Mouse (Mus musculus) stomach, embryonic 14.5 days (tissue): ENCODE measurements around the gene Prokr1. TPM values are rescaled to one million over a fixed set of nuclear protein-coding genes. Genes with fewer than 3 reads are reported as not detected.
A peak's percentile ranks its signal among the peaks of the same experiment; 100 is the strongest.

ENCODE experiments used
- ATAC-seq: fragments of 200-750 bp; cut with Nextera tagmentation; 2 replicates; pipeline ENCODE4 v1.8.0; 2017; ENCODE audit warnings: low read depth, moderate TSS enrichment; ENCODE audit not compliant: insufficient number of reproducible peaks, insufficient read depth, low FRiP score
- H3K27ac ChIP-seq: fragments of 300-500 bp; sonication (generic); 2 replicates; pipeline ENCODE4 v1.5.1; 2014; ENCODE audit warnings: mild to moderate bottlenecking, low read length, moderate library complexity, mixed read lengths
- H3K27me3 ChIP-seq: fragments of 300-500 bp; sonication (generic); 2 replicates; pipeline ENCODE4 v1.6.1; 2014; ENCODE audit warnings: low read length, control low read depth, mixed read lengths; ENCODE audit not compliant: control insufficient read depth, insufficient read depth
- H3K36me3 ChIP-seq: fragments of 300-500 bp; sonication (generic); 2 replicates; pipeline ENCODE4 v1.6.1; 2014; ENCODE audit warnings: mild to moderate bottlenecking, control low read depth, low read length, moderate library complexity, mixed read lengths; ENCODE audit not compliant: control insufficient read depth, insufficient read depth
- H3K4me1 ChIP-seq: fragments of 300-500 bp; sonication (generic); 2 replicates; pipeline ENCODE4 v1.6.1; 2014; ENCODE audit warnings: low read length, control low read depth, mixed read lengths; ENCODE audit not compliant: control insufficient read depth, insufficient read depth
- H3K4me2 ChIP-seq: fragments of 300-500 bp; sonication (generic); replicated peaks from 2 replicates; pipeline ENCODE4 v1.6.1; 2014; ENCODE audit warnings: low read depth, low read length, control low read depth
- H3K4me3 ChIP-seq: fragments of 300-500 bp; sonication (generic); 2 replicates; pipeline ENCODE4 v1.5.1; 2014; ENCODE audit warnings: low read depth, low read length, control low read depth
- H3K9ac ChIP-seq: fragments of 300-500 bp; sonication (generic); replicated peaks from 2 replicates; pipeline ENCODE4 v1.6.1; 2014; ENCODE audit warnings: low read depth, mild to moderate bottlenecking, control low read depth, low read length, moderate library complexity, mixed read lengths
- H3K9me3 ChIP-seq: fragments of 300-500 bp; sonication (generic); 2 replicates; pipeline ENCODE4 v1.6.1; 2016; ENCODE audit warnings: low read depth, low read length, control low read depth; ENCODE audit not compliant: control insufficient read depth
- WGBS: fragments of 180-500 bp; shearing (Covaris S2); extraction: QIAGEN DNeasy Blood & Tissue Kit; methylation state at CpG from one replicate; pipeline ENCODE4 v1.1.7; 2014; 5-methylcytosine and 5-hydroxymethylcytosine counted together
- polyA plus RNA-seq: library from polyadenylated mRNA; unstranded; fragments of >200 nt; fragmentation: Nextera tagmentation; extraction: Ambion mirVana; gene quantifications from 2 replicates; pipeline ENCODE4 v1.2.1, GENCODE M21; 2014

Gene Prokr1
- polyA plus RNA-seq, 1 experiment from 2014 or later, result 2.2 TPM

- no peak overlapping the region for H3K9ac ChIP-seq
- WGBS, result 64% methylated on average over 11 of the region's 11 CpGs
- 0 out of 2 replicates have a peak, but pooled peaks cover 2% of the 10 kb centered on the region for H3K4me1 ChIP-seq
- no peak overlapping the region for H3K27ac ChIP-seq
- no peak for ATAC-seq
- H3K27me3 ChIP-seq, result no peaks in the 10 kb centered on the region
- no peaks in the 10 kb centered on the region for H3K36me3 ChIP-seq
- H3K4me3 ChIP-seq, result no peak overlapping the region
- no peaks in the 10 kb centered on the region for H3K9me3 ChIP-seq
- H3K4me2 ChIP-seq, result no peak overlapping the region
Measured at GRCm38 (mm10) chr6:87614794-87615695, 24.5 kb upstream of the Prokr1 start.

DNA sequence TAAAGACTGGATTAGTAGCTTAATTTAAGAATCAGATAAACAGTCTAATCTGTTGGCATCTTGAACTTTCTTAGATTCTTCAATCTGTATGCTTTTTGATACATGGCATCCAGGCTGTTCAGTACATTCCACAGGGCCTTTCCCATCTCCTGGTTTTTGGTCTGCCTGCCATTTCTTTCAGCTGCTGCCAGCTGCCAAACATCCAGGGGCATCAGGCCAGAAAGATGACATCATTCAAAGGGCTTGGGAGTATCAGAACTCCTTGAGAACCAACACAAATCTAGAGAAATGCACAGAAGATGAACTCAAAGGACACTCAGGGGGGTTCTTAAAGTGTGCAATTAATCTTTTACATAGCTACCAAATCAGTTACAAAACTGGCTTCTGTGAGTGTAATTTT, 9.3 kb upstream of the Prokr1 start:
- Histone ChIP-seq H3K9ac (no peak overlapping the region), H3K4me1 (no peaks in the 10 kb centered on the region), H3K9me3 (no peaks in the 10 kb centered on the region), H3K27me3 (no peaks in the 10 kb centered on the region), H3K4me3 (no peak overlapping the region), H3K36me3 (no peaks in the 10 kb centered on the region), H3K4me2 (no peak overlapping the region), H3K27ac (no peak overlapping the region)
- ATAC-seq, result no peak

DNA sequence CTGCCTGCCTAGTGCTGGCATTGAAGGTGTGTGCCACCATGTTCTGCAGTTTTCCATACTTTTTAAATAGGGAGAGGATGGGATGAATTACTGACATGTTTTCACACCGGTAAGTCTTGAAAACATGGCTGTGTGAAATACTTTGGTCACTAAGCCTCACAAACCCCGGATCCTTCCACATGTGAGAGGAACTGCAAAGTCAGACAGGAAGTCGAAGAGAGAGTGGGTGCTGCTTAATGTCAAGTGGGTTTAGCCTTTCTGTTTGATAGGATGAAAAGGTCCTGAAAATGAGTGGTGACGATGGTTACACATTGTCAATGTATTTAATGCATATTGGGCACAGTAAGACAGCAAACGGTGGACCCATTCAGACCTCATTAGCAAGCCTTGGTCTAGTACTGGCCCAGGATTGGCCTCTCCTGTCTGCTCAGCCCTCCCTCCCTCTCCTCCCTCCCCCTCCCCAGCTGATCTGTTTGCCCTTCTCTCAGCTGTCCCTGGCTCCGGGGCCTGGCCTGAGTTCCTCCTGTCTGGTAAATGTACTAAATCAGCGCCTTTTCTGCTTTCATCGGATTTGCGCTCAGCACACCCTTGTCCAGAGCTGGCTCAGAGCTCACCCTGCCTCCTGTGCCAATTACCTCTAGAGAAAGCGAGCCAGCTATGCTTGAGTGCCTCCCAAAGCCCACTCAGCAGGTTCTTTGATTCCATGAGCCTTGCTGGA, 6.7 kb upstream of the Prokr1 start:
- Histone ChIP-seq H3K36me3 (no peaks in the 10 kb centered on the region), H3K27me3 (no peaks in the 10 kb centered on the region), H3K9me3 (no peaks in the 10 kb centered on the region), H3K4me1 (no peaks in the 10 kb centered on the region), H3K9ac (no peak overlapping the region), H3K4me3 (no peak overlapping the region), H3K4me2 (no peak overlapping the region), H3K27ac (no peak overlapping the region)
- 58% methylated on average over 10 of the region's 10 CpGs for WGBS
- 0 out of 2 replicates have a peak, but pooled peaks have one; percentile 37 for ATAC-seq

DNA sequence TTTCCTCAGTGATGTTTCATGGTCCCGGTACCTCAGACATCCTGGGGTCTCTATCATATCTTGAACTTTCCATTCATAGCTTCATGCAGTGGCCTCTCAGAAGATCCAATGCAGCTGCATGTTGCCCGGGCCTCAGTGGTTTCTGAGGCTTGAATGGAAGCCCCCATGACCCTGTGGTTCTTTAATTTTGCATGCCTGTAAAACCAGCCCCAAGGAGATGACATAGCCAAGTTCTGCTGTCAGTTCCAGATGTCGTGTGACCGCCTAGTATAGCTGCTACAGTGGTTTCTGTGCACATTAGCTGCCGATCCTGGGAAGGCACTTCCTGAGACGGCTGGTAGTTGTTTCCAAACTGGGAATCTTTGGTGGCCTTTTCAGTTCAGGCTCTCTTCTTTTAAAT, 3.6 kb upstream of the Prokr1 start:
- no peak for ATAC-seq
- 77% methylated on average over 6 of the region's 6 CpGs for WGBS
- H3K9me3 ChIP-seq, result no peaks in the 10 kb centered on the region
- H3K36me3 ChIP-seq, result no peaks in the 10 kb centered on the region
- no peak overlapping the region for H3K9ac ChIP-seq
- no peak overlapping the region for H3K4me3 ChIP-seq
- H3K4me2 ChIP-seq, result no peak overlapping the region
- no peak overlapping the region for H3K27ac ChIP-seq
- no peaks in the 10 kb centered on the region for H3K4me1 ChIP-seq
- H3K27me3 ChIP-seq, result no peaks in the 10 kb centered on the region

GRCm38 (mm10) chr6:87589718-87590393, 687 bp downstream of the Prokr1 start:
- Histone ChIP-seq H3K4me1 (no peaks in the 10 kb centered on the region), H3K9me3 (no peaks in the 10 kb centered on the region), H3K4me3 (peak overlapping the region; percentile 37), H3K27me3 (no peaks in the 10 kb centered on the region), H3K27ac (no peak overlapping the region), H3K9ac (no peak overlapping the region), H3K36me3 (no peaks in the 10 kb centered on the region), H3K4me2 (peak overlapping the region; percentile 60)
- ATAC-seq, result no peak; the same call in 1 of the 2 replicates
- 14% methylated on average over 12 of the region's 12 CpGs for WGBS

DNA sequence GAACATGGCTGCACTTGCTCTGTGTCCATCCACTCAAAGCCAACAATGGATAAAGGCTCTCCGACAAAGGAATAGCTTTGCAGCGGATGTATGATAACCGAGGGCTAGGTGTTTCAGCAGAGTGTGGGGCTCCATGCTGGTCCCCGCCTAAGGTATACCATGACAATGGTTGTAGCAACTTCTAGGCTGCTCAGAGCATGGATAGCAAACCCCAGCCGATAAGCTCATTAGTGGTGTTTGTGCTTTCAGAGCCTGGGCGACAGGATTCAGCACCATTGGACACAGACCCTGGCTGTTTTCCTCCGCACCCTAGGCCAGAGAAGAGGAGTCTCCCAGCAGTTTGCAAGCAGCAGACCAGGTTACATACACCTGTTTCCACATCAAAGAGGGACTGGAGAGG, 6.6 kb downstream of the Prokr1 start:
- WGBS, result 85% methylated on average over 7 of the region's 7 CpGs
- Histone ChIP-seq H3K4me3 (no peak overlapping the region), H3K36me3 (no peaks in the 10 kb centered on the region), H3K27ac (no peak overlapping the region), H3K9ac (no peak overlapping the region), H3K27me3 (no peaks in the 10 kb centered on the region), H3K4me2 (no peak overlapping the region), H3K9me3 (no peaks in the 10 kb centered on the region), H3K4me1 (0 out of 2 replicates have a peak, but pooled peaks cover 4% of the 10 kb centered on the region)
- no peak for ATAC-seq

DNA sequence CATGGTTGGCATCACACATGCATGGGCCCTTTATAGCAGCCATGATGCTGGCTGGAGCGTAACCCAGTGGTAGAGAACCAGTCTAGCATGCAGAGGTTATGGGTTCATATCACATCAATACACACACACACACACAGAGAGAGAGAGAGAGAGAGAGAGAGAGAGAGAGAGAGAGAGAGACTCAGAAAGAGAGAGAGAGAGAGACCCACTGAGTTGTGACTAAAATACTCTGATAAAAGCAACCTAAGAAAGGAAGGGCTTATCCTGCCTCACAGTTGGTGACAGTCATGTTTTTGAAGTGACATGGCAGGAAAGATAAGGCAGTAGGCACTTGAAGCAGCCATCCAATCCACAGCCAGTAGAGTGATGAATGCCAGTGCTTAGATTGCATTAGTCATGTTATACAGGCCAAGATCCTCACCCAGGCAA, 7.3 kb downstream of the Prokr1 start:
- H3K27me3 ChIP-seq, result no peaks in the 10 kb centered on the region
- 83% methylated on average over 1 of the region's 1 CpGs for WGBS
- H3K9ac ChIP-seq, result no peak overlapping the region
- H3K4me1 ChIP-seq, result 0 out of 2 replicates have a peak, but pooled peaks cover 4% of the 10 kb centered on the region
- H3K4me2 ChIP-seq, result no peak overlapping the region
- peak; percentile 38; the same call in 1 of the 2 replicates for ATAC-seq
- no peaks in the 10 kb centered on the region for H3K36me3 ChIP-seq
- H3K9me3 ChIP-seq, result no peaks in the 10 kb centered on the region
- H3K27ac ChIP-seq, result no peak overlapping the region
- H3K4me3 ChIP-seq, result no peak overlapping the region

DNA sequence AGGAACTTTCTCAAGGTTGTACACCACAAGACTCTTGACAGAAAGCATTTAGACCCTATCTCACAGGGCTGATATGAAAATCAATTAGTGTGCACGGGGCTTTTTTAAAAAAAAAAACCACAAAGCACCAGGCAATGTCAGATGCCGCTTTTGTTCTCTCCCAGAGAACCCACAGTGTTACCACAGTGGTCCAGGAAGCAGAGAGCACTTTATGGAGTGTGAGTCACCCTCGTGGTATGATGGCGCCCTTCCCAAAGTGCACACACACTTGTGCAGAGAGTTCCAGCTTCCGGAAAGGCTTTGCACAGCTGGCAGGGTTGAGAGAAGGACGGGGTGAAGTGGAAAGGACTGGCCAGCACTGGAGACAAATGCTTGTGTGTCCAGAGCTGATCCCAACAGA, 8.1 kb downstream of the Prokr1 start:
- no peak overlapping the region for H3K4me3 ChIP-seq
- H3K9ac ChIP-seq, result no peak overlapping the region
- H3K9me3 ChIP-seq, result no peaks in the 10 kb centered on the region
- no peak overlapping the region for H3K4me2 ChIP-seq
- H3K27ac ChIP-seq, result peak overlapping the region; percentile 45; the same call in 1 of the 2 replicates
- H3K4me1 ChIP-seq, result 0 out of 2 replicates have a peak, but pooled peaks cover 4% of the 10 kb centered on the region
- H3K36me3 ChIP-seq, result no peaks in the 10 kb centered on the region
- WGBS, result 48% methylated on average over 6 of the region's 6 CpGs
- ATAC-seq, result peak; percentile 73
- H3K27me3 ChIP-seq, result no peaks in the 10 kb centered on the region
